Mouse (Mus musculus) neural tube, embryonic 14.5 days (tissue): ENCODE data around the gene Arid3a. TPM values are rescaled to one million over a fixed set of nuclear protein-coding genes. Genes with fewer than 3 reads are reported as not detected.

Experiments used
- ATAC-seq: fragments of 200-750 bp; cut with Nextera tagmentation; 2 replicates; pipeline ENCODE4 v1.8.0; 2017; ENCODE audit warnings: low read depth, mild to moderate bottlenecking, moderate TSS enrichment, moderate library complexity
- H3K27ac ChIP-seq: fragments of 300-500 bp; sonication (generic); 2 replicates; pipeline ENCODE4 v1.5.1; 2014; ENCODE audit warnings: low read depth, mild to moderate bottlenecking, control low read depth, low read length, moderate library complexity, mixed read lengths
- H3K27me3 ChIP-seq: fragments of 300-500 bp; sonication (generic); 2 replicates; pipeline ENCODE4 v1.6.1; 2014; ENCODE audit warnings: low read length; ENCODE audit not compliant: control insufficient read depth, insufficient read depth
- H3K36me3 ChIP-seq: fragments of 300-500 bp; sonication (generic); 2 replicates; pipeline ENCODE4 v1.6.1; 2014; ENCODE audit warnings: low read length, mixed read lengths; ENCODE audit not compliant: control insufficient read depth, insufficient read depth
- H3K4me1 ChIP-seq: fragments of 300-500 bp; sonication (generic); 2 replicates; pipeline ENCODE4 v1.6.1; 2014; ENCODE audit warnings: low read length; ENCODE audit not compliant: control insufficient read depth, insufficient read depth
- H3K4me2 ChIP-seq: fragments of 300-500 bp; sonication (generic); 2 replicates; pipeline ENCODE4 v1.6.1; 2014; ENCODE audit warnings: mild to moderate bottlenecking, low read depth, low read length, control low read depth
- H3K4me3 ChIP-seq: fragments of 300-500 bp; sonication (generic); 2 replicates; pipeline ENCODE4 v1.5.1; 2014; ENCODE audit warnings: low read depth, low read length, control low read depth, mixed read lengths
- H3K9ac ChIP-seq: fragments of 300-500 bp; sonication (generic); replicated peaks from 2 replicates; pipeline ENCODE4 v1.6.1; 2014; ENCODE audit warnings: low read depth, mild to moderate bottlenecking, control low read depth, low read length, mixed read lengths
- H3K9me3 ChIP-seq: fragments of 300-500 bp; sonication (generic); 2 replicates; pipeline ENCODE4 v1.6.1; 2016; ENCODE audit warnings: low read length; ENCODE audit not compliant: control insufficient read depth
- WGBS: fragments of 180-500 bp; shearing (Covaris S2); extraction: QIAGEN DNeasy Blood & Tissue Kit; methylation state at CpG from one replicate; pipeline ENCODE4 v1.1.7; 2014; 5-methylcytosine and 5-hydroxymethylcytosine counted together
- polyA plus RNA-seq: library from polyadenylated mRNA; unstranded; fragments of >200 nt; fragmentation: Nextera tagmentation; extraction: Ambion mirVana; gene quantifications from 2 replicates; pipeline ENCODE4 v1.2.1, GENCODE M21; 2014

The Arid3a gene
- polyA plus RNA-seq, 1 experiment from 2014 or later = 5.1 TPM

DNA sequence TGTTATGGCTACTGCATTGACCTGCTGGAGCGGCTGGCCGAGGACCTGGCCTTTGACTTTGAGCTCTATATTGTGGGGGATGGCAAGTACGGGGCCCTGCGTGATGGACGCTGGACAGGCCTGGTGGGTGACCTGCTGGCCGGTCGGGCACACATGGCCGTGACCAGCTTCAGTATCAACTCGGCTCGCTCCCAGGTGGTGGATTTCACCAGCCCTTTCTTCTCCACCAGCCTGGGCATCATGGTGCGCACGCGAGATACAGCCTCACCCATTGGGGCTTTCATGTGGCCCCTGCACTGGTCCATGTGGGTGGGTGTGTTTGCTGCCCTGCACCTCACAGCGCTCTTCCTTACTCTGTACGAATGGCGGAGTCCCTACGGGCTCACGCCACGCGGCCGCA lies 47.2 kb downstream of the Arid3a start:
- Histone ChIP-seq H3K9ac (no peak overlapping the region), H3K9me3 (no peaks in the 10 kb centered on the region), H3K4me3 (no peak overlapping the region), H3K27ac (no peak overlapping the region), H3K4me2 (no peak overlapping the region), H3K36me3 (peaks cover 38% of the 10 kb centered on the region), H3K4me1 (0 out of 2 replicates have a peak, but pooled peaks cover 6% of the 10 kb centered on the region), H3K27me3 (peaks cover 22% of the 10 kb centered on the region)
- 93% methylated on average over 21 of the region's 21 CpGs for WGBS
- ATAC-seq = no peak

DNA sequence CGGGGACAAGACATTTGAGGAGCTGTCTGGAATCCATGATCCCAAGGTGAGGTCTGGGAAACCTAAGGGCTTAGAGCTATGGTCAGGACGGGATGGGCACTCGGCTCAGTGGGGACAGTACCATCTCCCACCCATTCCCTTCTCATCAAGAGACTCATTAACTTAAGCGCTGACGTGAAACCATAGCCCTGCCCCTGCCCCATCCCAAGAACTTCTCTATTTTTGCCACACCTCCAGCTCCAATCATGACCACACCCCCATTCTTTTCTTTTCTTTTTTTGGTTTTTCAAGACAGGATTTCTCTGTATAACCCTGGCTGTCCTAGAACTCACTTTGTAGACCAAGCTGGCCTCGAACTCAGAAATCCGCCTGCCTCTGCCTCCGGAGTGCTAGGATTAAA lies 47.8 kb downstream of the Arid3a start:
- Histone ChIP-seq H3K36me3 (peaks cover 39% of the 10 kb centered on the region), H3K4me2 (no peak overlapping the region), H3K9me3 (no peaks in the 10 kb centered on the region), H3K4me1 (0 out of 2 replicates have a peak, but pooled peaks cover 6% of the 10 kb centered on the region), H3K9ac (no peak overlapping the region), H3K27ac (no peak overlapping the region), H3K4me3 (no peak overlapping the region), H3K27me3 (peaks cover 17% of the 10 kb centered on the region)
- WGBS = 86% methylated on average over 8 of the region's 8 CpGs
- ATAC-seq = no peak

DNA sequence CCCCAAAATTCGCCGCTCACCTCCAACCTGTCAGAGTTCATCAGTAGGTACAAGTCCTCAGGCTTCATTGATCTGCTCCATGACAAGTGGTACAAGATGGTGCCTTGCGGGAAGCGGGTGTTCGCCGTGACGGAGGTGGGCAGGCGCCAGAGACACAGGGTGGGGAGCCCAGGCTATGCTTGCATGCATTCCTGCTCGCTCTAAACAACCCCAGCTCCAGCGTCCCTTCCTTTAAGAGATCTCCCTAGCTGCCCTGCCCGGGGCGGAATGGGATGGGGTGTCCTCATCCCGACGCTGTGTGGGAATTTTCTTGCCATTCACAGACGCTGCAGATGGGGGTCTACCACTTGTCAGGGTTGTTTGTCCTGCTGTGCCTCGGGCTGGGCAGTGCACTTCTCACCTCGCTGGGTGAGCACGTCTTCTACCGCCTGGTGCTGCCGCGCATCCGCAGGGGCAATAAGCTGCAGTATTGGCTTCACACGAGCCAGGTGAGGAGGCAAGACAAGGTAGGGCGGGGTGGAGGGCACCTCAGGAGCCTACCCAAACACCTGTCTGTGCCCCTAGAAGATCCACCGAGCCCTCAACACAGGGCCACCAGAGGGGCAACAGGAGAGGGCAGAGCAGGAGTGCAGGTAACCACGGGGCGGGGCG lies 49.4 kb downstream of the Arid3a start:
- H3K4me2 ChIP-seq = no peak overlapping the region
- peaks cover 6% of the 10 kb centered on the region for H3K27me3 ChIP-seq
- H3K27ac ChIP-seq = no peak overlapping the region
- peaks cover 39% of the 10 kb centered on the region for H3K36me3 ChIP-seq
- 85% methylated on average over 25 of the region's 28 CpGs for WGBS
- no peaks in the 10 kb centered on the region for H3K4me1 ChIP-seq
- no peak overlapping the region for H3K9ac ChIP-seq
- ATAC-seq = no peak
- no peak overlapping the region for H3K4me3 ChIP-seq
- H3K9me3 ChIP-seq = no peaks in the 10 kb centered on the region

DNA sequence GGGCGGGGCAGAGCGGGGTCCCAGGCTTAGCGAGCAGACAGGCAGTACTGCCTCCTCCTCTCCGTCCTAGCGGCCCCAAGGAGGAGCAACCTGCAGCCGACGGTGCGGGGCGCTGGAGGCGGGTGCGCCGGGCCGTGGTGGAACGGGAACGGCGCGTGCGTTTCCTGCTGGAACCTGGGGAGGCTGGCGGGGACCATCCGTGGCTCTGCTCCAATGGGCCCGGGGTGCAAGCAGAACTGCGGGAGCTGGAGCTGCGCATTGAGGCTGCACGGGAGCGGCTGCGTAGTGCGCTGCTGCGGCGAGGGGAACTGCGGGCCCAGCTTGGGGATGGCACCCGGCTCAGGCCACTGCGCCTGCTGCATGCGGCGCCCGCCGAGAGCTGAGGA lies 49.9 kb downstream of the Arid3a start:
- 67% methylated on average over 30 of the region's 36 CpGs for WGBS
- no peak overlapping the region for H3K9ac ChIP-seq

DNA sequence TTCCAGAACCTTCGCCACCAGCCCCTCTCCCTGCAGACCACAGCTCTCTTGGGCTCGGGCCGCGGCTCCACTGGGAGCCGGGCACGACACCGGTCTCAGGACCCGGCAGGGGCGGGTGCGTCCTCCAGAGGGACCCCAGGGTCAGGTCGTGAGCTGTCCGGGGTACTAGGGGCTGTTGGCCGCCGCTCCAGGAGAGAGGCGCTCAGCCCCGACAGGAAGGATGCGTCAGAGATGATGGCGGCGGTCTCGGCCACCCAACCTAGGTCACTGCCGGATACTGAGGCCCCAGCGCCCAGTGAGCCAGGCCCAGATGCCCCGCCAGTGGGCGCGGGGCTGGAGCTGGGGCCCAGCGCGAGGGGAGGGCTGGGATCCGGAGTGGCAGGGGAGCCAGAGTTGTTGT lies 50.5 kb downstream of the Arid3a start:
- WGBS = 82% methylated on average over 28 of the region's 28 CpGs
- no peaks in the 10 kb centered on the region for H3K9me3 ChIP-seq
- no peak for ATAC-seq
- H3K36me3 ChIP-seq = peaks cover 39% of the 10 kb centered on the region
- H3K27me3 ChIP-seq = no peaks in the 10 kb centered on the region
- no peak overlapping the region for H3K27ac ChIP-seq
- H3K4me1 ChIP-seq = peaks cover 6% of the 10 kb centered on the region
- H3K4me2 ChIP-seq = no peak overlapping the region
- H3K4me3 ChIP-seq = no peak overlapping the region
- H3K9ac ChIP-seq = no peak overlapping the region

More for the DNA sequence above, 49.9 kb downstream of the Arid3a start:
- no peak for ATAC-seq
- peaks cover 5% of the 10 kb centered on the region; the same call in 1 of the 2 replicates for H3K4me1 ChIP-seq
- no peak overlapping the region for H3K27ac ChIP-seq
- no peak overlapping the region for H3K4me3 ChIP-seq
- H3K4me2 ChIP-seq = no peak overlapping the region
- H3K27me3 ChIP-seq = peaks cover 3% of the 10 kb centered on the region; the same call in 1 of the 2 replicates
- peaks cover 39% of the 10 kb centered on the region for H3K36me3 ChIP-seq
- H3K9me3 ChIP-seq = no peaks in the 10 kb centered on the region

DNA sequence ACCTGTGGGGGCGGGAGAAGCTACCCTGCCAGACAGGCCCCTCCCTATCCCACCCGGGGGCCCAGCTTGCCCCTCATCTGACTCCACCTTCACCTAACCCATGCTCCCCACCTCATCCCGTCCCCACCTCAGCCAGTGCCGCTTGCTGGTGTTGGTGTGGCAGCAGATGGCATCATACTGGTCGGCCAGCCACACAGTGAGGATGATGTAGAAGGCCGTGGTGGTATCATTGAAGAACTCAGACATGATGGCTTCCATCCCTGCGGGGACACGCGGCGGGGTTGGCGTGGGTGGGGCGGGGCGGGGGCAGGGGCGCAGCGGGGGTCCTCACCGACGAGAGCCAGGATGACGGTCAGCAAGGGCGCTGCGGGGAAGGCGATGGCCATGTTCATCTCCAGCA lies 51.2 kb downstream of the Arid3a start:
- Histone ChIP-seq H3K9me3 (no peaks in the 10 kb centered on the region), H3K27me3 (no peaks in the 10 kb centered on the region), H3K4me1 (peaks cover 14% of the 10 kb centered on the region), H3K4me3 (no peak overlapping the region), H3K27ac (no peak overlapping the region), H3K4me2 (no peak overlapping the region), H3K9ac (no peak overlapping the region), H3K36me3 (peaks cover 39% of the 10 kb centered on the region)
- no peak for ATAC-seq
- WGBS = 99% methylated on average over 18 of the region's 21 CpGs

DNA sequence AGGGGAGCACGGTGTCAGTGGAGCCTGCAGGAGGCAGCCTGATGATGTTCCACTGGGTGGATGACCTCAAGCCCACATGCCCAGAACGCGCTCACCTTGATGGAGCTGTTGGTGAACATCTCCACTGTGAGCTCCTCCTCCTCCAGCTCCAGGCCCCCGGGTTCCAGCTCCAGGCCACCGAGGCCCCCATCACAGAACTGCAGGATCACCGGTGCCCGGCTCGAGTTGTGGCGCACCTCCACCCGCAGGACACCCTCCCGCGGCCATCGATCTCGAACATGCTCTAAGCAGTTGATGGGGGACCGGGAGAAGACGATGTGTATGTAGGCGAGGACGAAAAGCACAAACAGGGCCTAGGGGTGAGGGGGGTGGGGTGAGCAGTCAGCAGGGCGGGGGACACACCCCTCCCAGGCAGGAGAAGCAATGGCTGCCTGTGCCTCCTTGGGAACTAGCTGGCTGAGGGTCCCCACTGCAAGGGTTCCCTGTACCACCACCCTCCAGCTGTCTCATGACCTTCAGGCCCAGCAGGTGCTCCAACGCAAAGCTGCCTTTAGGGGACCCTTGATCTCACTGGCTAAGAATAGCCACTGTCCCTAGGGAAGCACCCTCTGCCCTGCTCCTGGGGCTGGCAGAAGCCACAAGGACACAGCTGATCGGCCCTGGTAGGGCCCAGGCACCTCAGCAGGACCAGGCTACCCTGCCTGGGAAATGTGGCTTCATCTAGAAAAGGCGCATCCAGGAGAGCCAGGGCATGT lies 52.7 kb downstream of the Arid3a start:
- Histone ChIP-seq H3K27me3 (no peaks in the 10 kb centered on the region), H3K4me1 (peaks cover 19% of the 10 kb centered on the region), H3K9ac (no peak overlapping the region), H3K4me3 (no peak overlapping the region), H3K9me3 (no peaks in the 10 kb centered on the region), H3K4me2 (no peak overlapping the region), H3K27ac (no peak overlapping the region), H3K36me3 (peaks cover 39% of the 10 kb centered on the region)
- ATAC-seq = no peak
- 92% methylated on average over 22 of the region's 22 CpGs for WGBS

DNA sequence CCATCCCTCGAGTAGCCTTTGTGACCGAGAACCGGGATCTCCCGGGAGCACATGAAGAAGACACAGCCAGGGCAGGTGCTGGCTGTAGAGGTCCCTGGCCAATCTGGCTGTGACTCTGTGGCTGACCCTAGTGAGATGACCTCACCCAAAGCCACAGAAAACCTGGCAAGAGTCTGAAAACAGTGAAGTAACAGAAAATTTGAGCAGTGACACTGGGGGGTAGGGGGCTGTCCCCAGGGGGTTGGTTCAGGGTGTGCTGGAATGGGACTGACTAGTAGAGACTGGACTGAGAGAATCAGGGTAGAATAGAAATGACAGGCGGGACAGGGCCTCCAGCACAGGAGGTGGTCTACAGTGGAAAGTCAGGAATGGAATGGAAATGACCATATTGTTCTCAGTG lies 56.4 kb downstream of the Arid3a start:
- Histone ChIP-seq H3K4me2 (peak overlapping the region; percentile 98), H3K36me3 (peaks cover 9% of the 10 kb centered on the region), H3K27me3 (peaks cover 4% of the 10 kb centered on the region), H3K4me1 (peaks cover 26% of the 10 kb centered on the region), H3K4me3 (peak overlapping the region; percentile 75), H3K9me3 (no peaks in the 10 kb centered on the region), H3K27ac (peak overlapping the region; percentile 94; the same call in 1 of the 2 replicates), H3K9ac (peak overlapping the region; percentile 83)
- no peak for ATAC-seq
- WGBS = 74% methylated on average over 5 of the region's 5 CpGs

DNA sequence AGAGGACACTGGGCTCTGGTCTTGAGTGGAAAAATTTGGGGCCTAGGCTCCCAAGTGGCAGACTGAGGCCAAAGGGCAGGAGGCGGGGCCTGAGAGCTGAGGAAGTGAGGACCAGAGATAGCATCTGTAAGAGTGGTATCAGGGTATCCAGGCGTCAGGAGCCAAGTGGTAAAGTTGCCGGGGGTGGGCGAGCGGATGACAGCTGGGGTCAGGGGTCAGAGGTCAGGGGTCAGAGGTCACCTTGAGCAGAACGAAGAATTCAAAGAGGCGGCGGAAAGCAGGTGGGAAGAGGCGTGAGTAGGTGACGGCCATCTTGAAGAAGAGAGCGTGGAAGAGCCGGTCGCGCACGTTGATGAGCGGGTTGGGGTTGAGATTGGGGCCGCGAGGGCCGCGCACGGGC lies 56.8 kb downstream of the Arid3a start:
- H3K27ac ChIP-seq = peak overlapping the region; percentile 94
- H3K27me3 ChIP-seq = peaks cover 9% of the 10 kb centered on the region
- H3K36me3 ChIP-seq = peaks cover 5% of the 10 kb centered on the region
- H3K4me3 ChIP-seq = peak overlapping the region; percentile 75
- peak overlapping the region; percentile 83 for H3K9ac ChIP-seq
- peak; percentile 4; the same call in 1 of the 2 replicates for ATAC-seq
- peak overlapping the region; percentile 98 for H3K4me2 ChIP-seq
- WGBS = 3% methylated on average over 16 of the region's 21 CpGs
- H3K4me1 ChIP-seq = peaks cover 28% of the 10 kb centered on the region
- H3K9me3 ChIP-seq = no peaks in the 10 kb centered on the region
